Mouse (Mus musculus): Measurements from ENCODE around the gene Rbm25. TPM values are rescaled to one million over a fixed set of nuclear protein-coding genes. Genes with fewer than 3 reads are reported as not detected.
A peak's percentile ranks its signal among the peaks of the same experiment; 100 is the strongest.

Gene Rbm25
- polyA plus RNA-seq, 1 experiment from 2014 or later, result 237 TPM

- no peak overlapping the region for H3K27ac ChIP-seq
- H3K27me3 ChIP-seq (replicated peaks), result no peaks in the 10 kb centered on the region
- H3K4me1 ChIP-seq (replicated peaks), result no peaks in the 10 kb centered on the region
- H3K4me2 ChIP-seq (replicated peaks), result no peak overlapping the region
- no peak overlapping the region for H3K4me3 ChIP-seq (replicated peaks)
- ATAC-seq, result no peak
- no peaks in the 10 kb centered on the region for H3K9me3 ChIP-seq
- 79% methylated on average over 2 of the region's 2 CpGs for WGBS
- 0 out of 2 replicates have a peak, but pooled peaks cover 4% of the 10 kb centered on the region for H3K36me3 ChIP-seq
- H3K9ac ChIP-seq, result no peak overlapping the region
Measured at GRCm38 (mm10) chr12:83709934-83710333, 78.9 kb downstream of the Rbm25 start.

GRCm38 (mm10) chr12:83713749-83714148 is 82.7 kb downstream of the Rbm25 start:
- peaks cover 13% of the 10 kb centered on the region; the same call in 1 of the 2 replicates for H3K36me3 ChIP-seq
- no peaks in the 10 kb centered on the region for H3K9me3 ChIP-seq
- no peak overlapping the region for H3K9ac ChIP-seq
- no peak overlapping the region for H3K4me2 ChIP-seq (replicated peaks)
- WGBS, result 44% methylated on average over 2 of the region's 2 CpGs
- H3K27me3 ChIP-seq (replicated peaks), result no peaks in the 10 kb centered on the region
- ATAC-seq, result peak; percentile 25; the same call in 1 of the 2 replicates
- H3K4me1 ChIP-seq (replicated peaks), result no peaks in the 10 kb centered on the region
- no peak overlapping the region for H3K27ac ChIP-seq
- H3K4me3 ChIP-seq (replicated peaks), result no peak overlapping the region

GRCm38 (mm10) chr12:83716416-83717184 is 85.6 kb downstream of the Rbm25 start:
- Histone ChIP-seq H3K9ac (no peak overlapping the region), H3K4me3 (replicated peaks) (no peak overlapping the region), H3K9me3 (no peaks in the 10 kb centered on the region), H3K27ac (no peak overlapping the region), H3K4me1 (replicated peaks) (peaks cover 5% of the 10 kb centered on the region; the same call in 1 of the 2 replicates), H3K4me2 (replicated peaks) (no peak overlapping the region), H3K36me3 (peaks cover 17% of the 10 kb centered on the region), H3K27me3 (replicated peaks) (no peaks in the 10 kb centered on the region)
- 87% methylated on average over 15 of the region's 15 CpGs for WGBS
- no peak for ATAC-seq

GRCm38 (mm10) chr12:83719431-83719830 is 88.4 kb downstream of the Rbm25 start:
- H3K4me3 ChIP-seq (replicated peaks), result no peak overlapping the region
- peaks cover 17% of the 10 kb centered on the region for H3K36me3 ChIP-seq
- no peak overlapping the region for H3K9ac ChIP-seq
- H3K4me2 ChIP-seq (replicated peaks), result no peak overlapping the region
- no peak overlapping the region for H3K27ac ChIP-seq
- H3K9me3 ChIP-seq, result no peaks in the 10 kb centered on the region
- WGBS, result 100% methylated on average over 1 of the region's 1 CpGs
- no peaks in the 10 kb centered on the region for H3K27me3 ChIP-seq (replicated peaks)
- no peak for ATAC-seq
- peaks cover 5% of the 10 kb centered on the region; the same call in 1 of the 2 replicates for H3K4me1 ChIP-seq (replicated peaks)

GRCm38 (mm10) chr12:83721281-83721680 is 90.2 kb downstream of the Rbm25 start:
- peaks cover 14% of the 10 kb centered on the region for H3K36me3 ChIP-seq
- H3K9me3 ChIP-seq, result no peaks in the 10 kb centered on the region
- peak; percentile 27; the same call in 1 of the 2 replicates for ATAC-seq
- WGBS, result 37% methylated on average over 6 of the region's 6 CpGs
- H3K27ac ChIP-seq, result peak overlapping the region; percentile 67
- no peak overlapping the region for H3K9ac ChIP-seq
- H3K4me3 ChIP-seq (replicated peaks), result no peak overlapping the region
- H3K4me1 ChIP-seq (replicated peaks), result peaks cover 5% of the 10 kb centered on the region; the same call in 1 of the 2 replicates
- no peaks in the 10 kb centered on the region for H3K27me3 ChIP-seq (replicated peaks)
- H3K4me2 ChIP-seq (replicated peaks), result no peak overlapping the region

GRCm38 (mm10) chr12:83723037-83723436 is 92.0 kb downstream of the Rbm25 start:
- peaks cover 5% of the 10 kb centered on the region; the same call in 1 of the 2 replicates for H3K4me1 ChIP-seq (replicated peaks)
- ATAC-seq, result no peak
- H3K4me3 ChIP-seq (replicated peaks), result no peak overlapping the region
- no peaks in the 10 kb centered on the region for H3K9me3 ChIP-seq
- H3K27me3 ChIP-seq (replicated peaks), result no peaks in the 10 kb centered on the region
- no peak overlapping the region for H3K27ac ChIP-seq
- H3K9ac ChIP-seq, result no peak overlapping the region
- H3K4me2 ChIP-seq (replicated peaks), result no peak overlapping the region
- H3K36me3 ChIP-seq, result peaks cover 16% of the 10 kb centered on the region
- WGBS, result 86% methylated on average over 3 of the region's 3 CpGs

- ATAC-seq, result peak; percentile 83
- Histone ChIP-seq H3K9me3 (no peaks in the 10 kb centered on the region), H3K4me1 (replicated peaks) (no peaks in the 10 kb centered on the region), H3K4me3 (replicated peaks) (no peak overlapping the region), H3K27ac (peak overlapping the region; percentile 75), H3K9ac (no peak overlapping the region), H3K27me3 (replicated peaks) (no peaks in the 10 kb centered on the region), H3K4me2 (replicated peaks) (no peak overlapping the region), H3K36me3 (peaks cover 24% of the 10 kb centered on the region)
- 56% methylated on average over 12 of the region's 12 CpGs for WGBS
Measured at GRCm38 (mm10) chr12:83726510-83727308, 95.7 kb downstream of the Rbm25 start.

GRCm38 (mm10) chr12:83732225-83732624 is 101.2 kb downstream of the Rbm25 start:
- no peaks in the 10 kb centered on the region for H3K4me1 ChIP-seq (replicated peaks)
- H3K36me3 ChIP-seq, result peaks cover 37% of the 10 kb centered on the region
- no peak overlapping the region for H3K27ac ChIP-seq
- H3K4me2 ChIP-seq (replicated peaks), result no peak overlapping the region
- H3K27me3 ChIP-seq (replicated peaks), result no peaks in the 10 kb centered on the region
- ATAC-seq, result peak; percentile 65
- no peak overlapping the region for H3K9ac ChIP-seq
- no peak overlapping the region for H3K4me3 ChIP-seq (replicated peaks)
- no peaks in the 10 kb centered on the region for H3K9me3 ChIP-seq
- 90% methylated on average over 5 of the region's 5 CpGs for WGBS

Other genes starting within 250 kb of the Rbm25 start
- 8.6 TPM in 2 replicates for gene Dpf3, start 143.5 kb upstream of the Rbm25 start, polyA plus RNA-seq (2015; fragmentation: Nextera tagmentation; extraction: Ambion mirVana)
- gene Dcaf4, start 110.8 kb upstream of the Rbm25 start, polyA plus RNA-seq (2015; fragmentation: Nextera tagmentation; extraction: Ambion mirVana), result 26.1 and 27.3 TPM in 2 replicates
- 11.3 and 11.7 TPM in 2 replicates for gene Zfyve1, start 34.0 kb upstream of the Rbm25 start, polyA plus RNA-seq (2015; fragmentation: Nextera tagmentation; extraction: Ambion mirVana)
- 82.5 and 85.1 TPM in 2 replicates for gene Psen1, start 56.9 kb downstream of the Rbm25 start, polyA plus RNA-seq (2015; fragmentation: Nextera tagmentation; extraction: Ambion mirVana)
- gene Papln, start 132.4 kb downstream of the Rbm25 start, polyA plus RNA-seq (2015; fragmentation: Nextera tagmentation; extraction: Ambion mirVana), result 3.6 and 3.7 TPM in 2 replicates

All from intestine, embryonic 15.5 days (tissue).